Mouse (Mus musculus) skeletal muscle tissue, adult 2 months (tissue): ENCODE results near the gene Vmn1r13.
"Not testable (repeated sequence)": the region's sequence is repeated elsewhere in the genome, so short reads cannot be mapped to it uniquely, and the experiment has no call there.

Source experiments
- DNase-seq: peaks from one replicate; pipeline ENCODE4 v3.0.0-alpha.2; 2012; ENCODE audit warnings: low read depth, low spot score

The Vmn1r13 gene

GRCm38 (mm10) chr6:57202990-57203389, at the start of gene Vmn1r13:
Vmn1r13 (plus strand) TSS chr6:57203290.
- DNase-seq, result not testable (repeated sequence)

GRCm38 (mm10) chr6:57156619-57157018, 46.5 kb upstream of the Vmn1r13 start, which contains the start of gene Vmn1r12:
Vmn1r12 (plus strand) TSS chr6:57156919.
- DNase-seq, result no peak

- DNase-seq, result not testable (repeated sequence)
These were observed 13.1 kb upstream of the Vmn1r13 start for GRCm38 (mm10) chr6:57190016-57190415.

- no peak for DNase-seq
These were observed 28.3 kb downstream of the Vmn1r13 start, which contains the start of gene Vmn1r14 for GRCm38 (mm10) chr6:57231386-57231785. Vmn1r14 (plus strand) TSS chr6:57231686.

- no peak for DNase-seq
These were observed 54.6 kb downstream of the Vmn1r13 start, which contains the start of gene Vmn1r15 for GRCm38 (mm10) chr6:57257652-57258051. Vmn1r15 (plus strand) TSS chr6:57257952.

GRCm38 (mm10) chr6:57260990-57261389, 57.9 kb downstream of the Vmn1r13 start:
- DNase-seq, result no peak
